ENCODE assay signal across 15 mouse cellular contexts in genomic region chr17:24195349-24195748, GRCm38 (mm10). TPM values are rescaled to one million over a fixed set of nuclear protein-coding genes. Genes with fewer than 3 reads are reported as not detected.
"Had no signal": no experiment of that assay in that cellular context is flagged by ENCODE, and none has a peak within 500 bp of the region (broad histone marks: within the 10 kb centered on the region; RNA-seq: fewer than 3 reads in every experiment).

No protein-coding gene starts in this region.

- DNase-seq: kidney, adult 8-10 months; kidney, postnatal 25 days; lung, embryonic 14.5 days; lung, postnatal 10 days; lung, postnatal 4 days; midbrain, embryonic 14.5 days; right cerebral cortex, adult 18-20 months; right cerebral cortex, postnatal 25 days; thymus, postnatal 4 days had no signal

- H3K4me2 ChIP-seq: limb, embryonic 12.5 days; lung, embryonic 14.5 days; neural tube, embryonic 15.5 days had no signal

- H3K9ac ChIP-seq: limb, embryonic 12.5 days; liver, embryonic 14.5 days; lung, embryonic 14.5 days; neural tube, embryonic 15.5 days had no signal

- H3K36me3 ChIP-seq: limb, embryonic 12.5 days; midbrain, embryonic 10.5 days; neural tube, embryonic 15.5 days had no signal

- H3K4me3 ChIP-seq: limb, embryonic 12.5 days; midbrain, embryonic 10.5 days; myocyte; neural tube, embryonic 15.5 days had no signal

- H3K27me3 ChIP-seq: limb, embryonic 12.5 days; neural tube, embryonic 15.5 days had no signal

- H3K27ac ChIP-seq: liver, embryonic 14.5 days; midbrain, embryonic 10.5 days; neural tube, embryonic 15.5 days had no signal

- H3K9me3 ChIP-seq: limb, embryonic 12.5 days; midbrain, embryonic 10.5 days; neural tube, embryonic 15.5 days had no signal

RNA-seq across cellular contexts. Expression of gene Ntn3, which starts 14.0 kb away (rescaled TPM):
- total RNA-seq: megakaryocyte, adult 5-6 weeks had no signal
